Mouse (Mus musculus): ENCODE data around the gene Cluh.
A peak's percentile ranks its signal among the peaks of the same experiment; 100 is the strongest.

Cluh gene

GRCm38 (mm10) chr11:74649095-74649646 lies at the start of gene Cluh:
Gene Cluh (plus strand): TSS chr11:74649495.
- peak; percentile 96 to 99 for DNase-seq

DNA sequence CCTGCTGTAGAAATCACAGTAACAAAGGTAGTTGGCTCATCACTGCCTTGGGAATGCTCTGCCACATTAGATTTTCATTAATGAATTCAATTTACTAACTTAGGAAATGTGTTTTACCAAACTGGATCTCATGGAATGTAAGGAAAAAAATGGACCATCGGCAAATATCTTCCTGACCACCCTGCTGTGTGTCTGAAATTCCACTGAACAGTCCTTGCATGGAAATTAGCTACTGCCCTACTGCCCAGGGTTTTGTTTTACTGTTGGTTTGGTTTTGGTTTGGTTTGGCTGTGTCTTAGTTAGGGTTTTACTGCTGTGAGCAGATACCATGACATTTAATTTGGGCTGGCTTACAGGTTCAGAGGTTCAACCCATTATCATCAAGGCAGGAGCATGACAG lies 47.0 kb upstream of the Cluh start:
- DNase-seq, result no peak

DNA sequence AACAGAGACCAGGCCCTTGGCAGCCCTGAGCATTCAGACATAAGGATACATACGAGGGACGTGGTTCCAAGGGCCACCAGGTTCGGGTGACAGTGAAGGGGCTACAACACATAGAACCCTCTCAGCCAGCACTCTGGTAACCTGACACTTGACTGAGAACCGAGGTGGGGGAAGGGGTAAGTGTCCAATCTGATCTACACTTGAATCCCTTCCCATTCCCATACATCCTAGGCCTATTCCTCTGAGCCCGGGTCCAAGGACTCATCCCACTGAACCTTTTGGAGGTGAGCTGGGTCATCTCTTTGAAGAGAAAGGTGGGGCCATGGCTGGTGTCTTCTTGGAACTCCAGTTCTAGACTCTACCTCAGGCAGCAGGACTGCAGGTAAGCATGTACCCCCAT lies 39.2 kb upstream of the Cluh start:
- DNase-seq, result no peak

GRCm38 (mm10) chr11:74610545-74611176 lies 38.6 kb upstream of the Cluh start, which contains the start of gene Rap1gap2:
Gene Rap1gap2 (minus strand): TSS chr11:74610915.
- peak; percentile 47 for DNase-seq

DNA sequence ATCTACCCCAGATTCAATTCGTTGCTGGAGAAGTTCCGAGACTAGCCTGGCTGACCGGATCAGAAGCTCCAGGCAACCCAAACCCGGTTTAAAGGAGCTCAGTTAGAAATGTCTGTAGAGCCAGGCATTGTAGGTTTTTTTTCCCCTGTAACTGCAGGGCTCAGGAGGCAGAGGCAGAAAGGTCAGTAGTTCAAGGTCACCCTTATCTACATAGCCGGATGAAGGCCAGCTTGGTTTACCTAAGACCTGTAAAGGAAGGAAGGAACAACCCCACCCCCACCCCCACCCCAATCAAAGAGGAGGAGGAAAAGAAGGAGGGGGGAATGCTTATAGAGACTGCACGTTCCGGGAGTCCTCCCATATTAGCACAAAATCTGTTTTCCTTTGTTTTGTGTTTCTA lies 37.9 kb upstream of the Cluh start:
- DNase-seq, result no peak

GRCm38 (mm10) chr11:74613428-74613827 lies 35.9 kb upstream of the Cluh start:
- DNase-seq, result no peak

DNA sequence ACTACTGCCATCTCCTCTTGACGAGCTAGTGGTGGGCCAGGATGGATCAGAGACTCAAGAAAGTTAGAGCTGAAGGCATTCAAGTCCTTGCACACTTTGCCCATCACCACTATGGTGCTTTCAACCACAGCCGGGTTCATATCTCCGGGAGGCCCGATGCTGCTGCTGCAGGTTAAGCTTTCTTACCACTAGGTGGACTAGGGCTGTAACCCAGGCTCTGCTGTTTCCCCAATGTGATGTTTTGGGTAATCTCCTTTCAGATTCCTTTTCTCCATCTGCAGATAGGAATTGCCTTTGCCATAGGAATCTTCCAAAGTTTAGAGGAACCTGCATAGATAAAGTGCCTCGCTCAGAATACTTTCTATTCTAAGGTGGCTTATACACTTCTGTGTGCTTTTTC lies 33.7 kb upstream of the Cluh start:
- no peak for DNase-seq

DNA sequence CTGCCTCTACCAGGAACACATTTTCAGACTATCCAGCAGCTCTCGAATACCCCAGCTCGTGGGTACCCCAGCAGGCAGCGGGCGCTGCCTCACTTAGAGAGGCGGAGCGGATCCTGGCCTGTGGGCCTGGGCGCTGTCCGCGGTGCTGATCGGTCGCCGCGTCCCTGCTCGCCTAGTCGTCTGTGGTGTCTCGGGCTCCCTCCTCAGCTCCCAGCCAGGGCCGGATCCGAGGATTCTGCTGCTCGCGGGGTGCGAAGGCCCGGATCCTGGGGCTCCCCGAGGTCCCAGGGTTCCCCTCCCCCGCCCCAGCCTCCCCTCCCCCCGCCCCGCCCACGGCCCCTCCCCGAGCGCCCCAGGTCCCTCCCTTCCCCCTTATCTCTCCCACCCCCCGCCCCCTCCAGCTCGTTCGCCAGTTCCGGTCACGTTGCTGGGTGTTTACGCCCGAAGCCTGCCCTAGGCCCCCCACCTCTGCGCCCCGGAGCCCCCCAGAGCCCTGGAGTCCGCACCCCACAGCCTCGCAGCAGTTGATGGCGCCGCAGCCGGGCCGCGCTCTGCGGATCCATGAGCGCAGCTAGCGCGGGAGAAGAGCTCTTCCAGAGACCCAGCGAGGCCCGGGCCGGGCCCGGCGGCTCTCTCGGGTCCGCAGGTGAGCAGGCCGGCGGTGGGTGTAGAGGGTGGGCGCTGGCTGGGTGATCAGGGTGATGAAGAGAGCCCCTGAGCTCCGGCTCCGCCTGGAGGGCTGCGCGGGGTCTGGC lies 29.9 kb upstream of the Cluh start, which contains the start of gene Ccdc92b:
Gene Ccdc92b, plus strand, starts transcription at position 405 of the 755 bp plus-strand sequence.
- DNase-seq, result peak; percentile 59 to 78

DNA sequence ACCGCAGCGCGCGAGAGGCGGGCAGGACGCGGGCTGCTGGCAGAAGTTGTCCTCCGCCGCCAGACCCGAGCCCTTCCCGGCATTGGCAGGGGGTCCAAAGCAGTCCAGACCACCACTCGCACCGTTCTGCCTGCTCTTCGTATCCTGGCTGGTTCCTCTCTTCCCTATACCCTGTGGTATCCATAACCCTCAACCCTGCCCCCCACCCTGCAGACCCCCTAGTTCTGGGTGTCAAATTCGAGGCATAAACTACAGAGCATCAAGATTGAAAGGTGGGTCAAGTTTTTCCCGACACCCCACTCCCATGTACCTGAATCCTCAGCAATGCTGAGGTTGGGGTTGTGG lies 29.4 kb upstream of the Cluh start:
- peak in 1 of 2 experiments; percentile 29 for DNase-seq

GRCm38 (mm10) chr11:74621974-74622669 lies 27.2 kb upstream of the Cluh start:
- DNase-seq, result no peak

GRCm38 (mm10) chr11:74623693-74624092 lies 25.6 kb upstream of the Cluh start:
- peak in 1 of 2 experiments; percentile 34 for DNase-seq

GRCm38 (mm10) chr11:74625333-74625732 lies 24.0 kb upstream of the Cluh start:
- DNase-seq, result no peak

GRCm38 (mm10) chr11:74627481-74627880 lies 21.8 kb upstream of the Cluh start:
- DNase-seq, result no peak

DNA sequence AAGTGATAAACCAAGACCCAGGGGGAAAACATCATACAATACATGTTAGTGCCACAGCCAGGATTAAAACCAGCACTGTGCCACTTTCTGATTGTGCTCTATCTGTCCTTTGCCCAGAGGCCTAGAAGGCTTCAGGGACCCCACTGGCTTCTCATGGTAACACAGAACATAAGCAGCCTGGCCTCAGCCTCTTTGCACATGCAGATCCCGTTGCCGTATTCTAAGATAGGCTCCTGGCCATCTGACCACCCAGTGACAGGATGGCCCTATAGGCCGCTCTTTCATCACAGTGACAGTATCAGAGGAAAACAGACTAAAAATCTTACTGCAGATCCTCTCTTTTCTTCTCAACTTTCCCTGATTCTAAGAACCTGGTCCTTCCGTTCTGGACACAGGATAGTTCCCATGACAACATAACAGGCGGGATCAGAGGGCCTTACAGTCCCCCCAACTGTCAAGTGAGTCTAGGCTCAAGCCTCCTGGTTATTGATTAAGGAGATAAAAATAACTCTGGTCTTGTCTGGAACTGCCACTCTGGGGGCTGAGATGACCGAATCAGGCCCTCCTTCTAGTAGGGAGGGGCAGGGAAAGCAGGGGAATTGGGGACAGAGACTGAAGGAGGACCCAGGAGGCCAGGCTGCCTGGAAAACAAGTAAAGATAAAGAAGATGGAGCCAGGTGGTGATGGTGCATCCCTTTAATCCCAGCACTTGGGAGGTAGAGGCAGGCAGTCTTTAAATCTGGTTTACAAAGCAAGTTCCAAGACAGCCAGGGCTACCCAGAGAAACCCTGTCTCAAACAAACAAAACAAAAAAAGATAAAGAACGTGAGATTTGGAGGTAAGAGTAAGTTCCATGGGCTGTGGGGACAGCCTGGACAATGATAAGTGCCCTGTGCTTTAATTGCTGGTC lies 17.2 kb upstream of the Cluh start:
- DNase-seq, result no peak

GRCm38 (mm10) chr11:74634490-74635275 lies 14.6 kb upstream of the Cluh start:
- DNase-seq, result peak; percentile 79 to 83

DNA sequence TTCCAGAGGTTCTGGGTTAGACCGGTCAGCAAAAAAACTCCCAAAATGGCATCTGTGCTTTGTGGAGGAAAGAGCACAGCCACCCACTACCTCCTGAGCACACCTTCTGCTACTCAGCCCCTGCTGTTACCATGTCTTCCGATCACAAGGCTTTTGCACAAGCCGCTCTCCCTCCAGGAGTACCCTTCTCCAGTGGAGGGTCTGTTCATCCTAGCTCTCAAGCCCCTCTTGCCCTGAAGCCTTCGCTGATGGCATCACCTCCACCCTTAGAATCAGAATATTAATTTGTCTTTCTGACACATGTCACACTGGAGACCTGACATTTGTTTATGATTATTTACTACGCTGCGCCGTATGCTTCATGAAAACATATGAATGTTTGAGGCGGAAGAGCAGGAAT lies 11.8 kb upstream of the Cluh start:
- no peak for DNase-seq

DNA sequence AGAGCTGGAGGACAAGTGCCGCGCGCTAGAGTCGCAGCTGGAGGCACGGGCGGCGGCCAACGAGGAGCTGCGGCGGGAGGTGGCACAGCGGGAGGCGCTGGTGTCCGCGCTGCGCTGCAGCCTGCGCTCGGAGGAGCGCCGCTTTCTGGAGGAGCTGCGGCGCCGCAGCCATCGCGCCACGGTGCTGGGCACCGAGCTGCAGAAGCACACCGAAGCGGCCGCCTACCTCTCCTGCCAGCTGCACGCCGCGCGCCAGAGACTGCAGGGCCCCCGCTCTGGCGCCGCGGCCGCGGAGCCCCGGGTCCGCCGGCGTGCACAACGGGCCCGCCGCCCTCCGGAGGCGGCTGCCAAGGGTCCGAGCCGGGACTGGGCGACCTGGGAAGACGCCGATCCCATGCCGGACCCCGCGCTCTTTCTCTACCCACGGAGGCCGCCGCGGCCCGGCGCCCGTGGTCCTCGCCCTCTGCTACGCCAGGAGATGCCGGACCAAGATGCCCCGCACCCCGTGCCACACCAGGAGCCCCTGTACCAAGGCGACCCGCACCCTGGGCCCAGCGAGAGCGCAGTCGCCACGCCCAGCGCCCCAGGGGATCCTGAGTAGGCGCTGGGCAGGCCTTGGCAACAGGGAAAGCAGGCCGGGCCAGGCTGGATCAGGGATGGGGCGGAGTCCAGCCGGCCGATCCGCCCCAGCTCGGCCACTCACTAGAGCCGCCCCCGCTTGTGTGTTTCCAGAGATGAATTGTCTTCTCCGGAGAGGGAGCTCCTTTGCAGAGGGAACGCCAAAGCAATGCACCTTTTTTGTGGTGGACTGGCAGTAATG lies 11.1 kb upstream of the Cluh start:
- peak; percentile 83 to 87 for DNase-seq

DNA sequence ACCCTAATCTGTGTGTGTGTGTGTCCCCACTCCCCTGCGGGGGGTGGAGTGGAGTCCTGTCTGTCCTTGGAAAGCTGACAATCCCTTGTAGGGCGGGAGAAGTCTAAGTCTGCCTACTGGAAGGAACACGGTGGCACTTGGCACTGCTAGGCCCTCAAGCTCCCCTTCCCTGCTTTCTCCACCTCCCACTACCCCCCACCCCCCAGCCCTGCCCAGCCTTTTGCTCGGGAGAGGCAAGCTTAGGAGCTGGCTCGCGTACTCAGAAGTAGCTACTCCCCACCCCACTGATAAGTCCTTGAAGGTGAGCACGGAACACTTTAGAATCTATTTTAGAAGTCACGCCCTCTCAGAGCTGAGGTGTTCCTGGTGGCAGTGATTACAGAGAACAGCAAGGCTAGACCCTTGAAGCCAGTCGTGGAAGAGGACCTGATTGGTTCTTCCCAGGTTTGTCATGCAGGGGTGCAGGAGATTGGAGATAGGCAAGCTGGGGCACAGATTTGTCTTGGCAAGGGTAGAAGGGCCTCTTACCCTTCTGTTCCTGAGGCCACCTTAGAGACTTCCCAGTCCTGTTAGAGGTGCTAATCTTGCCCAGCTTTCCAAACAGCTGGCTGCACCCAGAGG lies 10.4 kb upstream of the Cluh start:
- DNase-seq, result peak in 1 of 2 experiments; percentile 32

- no peak for DNase-seq
Measured at GRCm38 (mm10) chr11:74639628-74640027, 9.7 kb upstream of the Cluh start.

GRCm38 (mm10) chr11:74647966-74648365 lies 1.3 kb upstream of the Cluh start:
- DNase-seq, result no peak

All from cerebellum, adult 18-20 months (tissue).